Comparison of ENCODE assay signal across 8 mouse cellular contexts in genomic region chr17:84181502-84182310, GRCm38 (mm10). TPM values are rescaled to one million over a fixed set of nuclear protein-coding genes. Genes with fewer than 3 reads are reported as not detected.
DNase-seq lines count a peak whose midpoint lies in the region; ATAC-seq and TF ChIP-seq lines count a peak whose summit lies in the region.

No protein-coding gene starts in this region.

- H3K9ac ChIP-seq in CH12.LX (ENCODE audit: insufficient read depth, low read depth), result peak overlapping the region; percentile 60
- 0 out of 2 replicates have a peak overlapping the region, but pooled peaks have one; percentile 2 for H3K9ac ChIP-seq in embryonic facial prominence, embryonic 12.5 days
- peak overlapping the region; percentile 67 for H3K9ac ChIP-seq in stomach, embryonic 16.5 days (ENCODE audit: low read length)

- intact Hi-C loops in heart, postnatal 14 days (cut with DNase I), result loop anchor here (2.0 kb wide), 1 partner anchor 33 kb away; no protein-coding TSS in a partner anchor

- no peak for ATAC-seq in embryonic facial prominence, embryonic 12.5 days (ENCODE audit: insufficient number of reproducible peaks, insufficient read depth, low FRiP score, low TSS enrichment)
- ATAC-seq in megakaryocyte progenitor cell, adult 5-6 weeks (replicated peaks; ENCODE audit: poor library complexity), result peak; percentile 24
- ATAC-seq in stomach, embryonic 16.5 days (ENCODE audit: insufficient read depth, low FRiP score), result no peak

- TF ChIP-seq RAD21 in CH12.LX (IDR thresholded peaks at IDR 0.05; ENCODE audit: low read depth, low read length), result no peak; the same call in 1 of the 2 replicates

- H3K9me3 ChIP-seq in CH12.LX (replicated peaks; ENCODE audit: low read length), result peaks cover 10% of the 10 kb centered on the region
- H3K9me3 ChIP-seq in embryonic facial prominence, embryonic 12.5 days, result no peaks in the 10 kb centered on the region
- H3K9me3 ChIP-seq in stomach, embryonic 16.5 days (replicated peaks; ENCODE audit: control insufficient read depth, low read length), result no peaks in the 10 kb centered on the region

- H3K27ac ChIP-seq in CH12.LX (ENCODE audit: insufficient read depth, low read depth), result peak overlapping the region; percentile 81
- H3K27ac ChIP-seq in embryonic facial prominence, embryonic 12.5 days, result peak overlapping the region; percentile 95
- H3K27ac ChIP-seq in stomach, embryonic 16.5 days (ENCODE audit: low read length), result peak overlapping the region; percentile 96

- dilution Hi-C loops in CH12.LX (cut with MboI; ENCODE audit: extremely low pct_ligation_motif_present, extremely low pct_unique_long_range_greater_than_20kb, low sequenced_read_pairs), result no loop called here

- H3K36me3 ChIP-seq in CH12.LX (replicated peaks in 1 of 2; ENCODE audit: control insufficient read depth in 1 of 2, insufficient read depth in 1 of 2, low read length in 1 of 2), result peaks cover 0 to 18% of the 10 kb centered on the region in 2 experiments
- peaks cover 16% of the 10 kb centered on the region for H3K36me3 ChIP-seq in embryonic facial prominence, embryonic 12.5 days
- no peaks in the 10 kb centered on the region for H3K36me3 ChIP-seq in stomach, embryonic 16.5 days (ENCODE audit: control insufficient read depth, insufficient read depth, low read length)

- peak; percentile 57 for TF ChIP-seq POLR2A in CH12.LX (IDR thresholded peaks at IDR 0.05; ENCODE audit: low read depth, low read length)

- no peak; a peak in 1 of 4 replicates for TF ChIP-seq CTCF in CH12.LX (conservative IDR thresholded peaks at IDR 0.05 in 1 of 2, IDR thresholded peaks at IDR 0.05 in 1 of 2; ENCODE audit: low read depth in 2 of 2, low read length in 2 of 2)

- no peaks in the 10 kb centered on the region for H3K27me3 ChIP-seq in CH12.LX (replicated peaks)
- H3K27me3 ChIP-seq in embryonic facial prominence, embryonic 12.5 days, result no peaks in the 10 kb centered on the region
- no peaks in the 10 kb centered on the region for H3K27me3 ChIP-seq in stomach, embryonic 16.5 days (ENCODE audit: control insufficient read depth, insufficient read depth, low read length)

- peaks cover 0 to 38% of the 10 kb centered on the region in 2 experiments; a peak in 2 of 4 replicates for H3K4me1 ChIP-seq in CH12.LX (ENCODE audit: control insufficient read depth in 1 of 2, insufficient read depth in 2 of 2)
- peaks cover 39% of the 10 kb centered on the region for H3K4me1 ChIP-seq in embryonic facial prominence, embryonic 12.5 days
- peaks cover 49% of the 10 kb centered on the region for H3K4me1 ChIP-seq in stomach, embryonic 16.5 days (ENCODE audit: control insufficient read depth, insufficient read depth, low read length)

- H3K79me2 ChIP-seq in CH12.LX (replicated peaks; ENCODE audit: control insufficient read depth, extremely low read depth, insufficient read depth, poor library complexity, severe bottlenecking), result peaks cover 17% of the 10 kb centered on the region

- 64% methylated on average over 18 of the region's 18 CpGs for WGBS in embryonic facial prominence, embryonic 12.5 days
- 55% methylated on average over 18 of the region's 18 CpGs for WGBS in stomach, embryonic 16.5 days

- DNase-seq in 3134 (ENCODE audit: extremely low read depth, insufficient read length, low spot score) (peak; percentile 76), CH12.LX (ENCODE audit: extremely low read depth) (peak; percentile 77)
- DNase-seq in heart, postnatal 14 days, result peak; percentile 68 to 72
- peak; percentile 65 to 81 for DNase-seq in kidney, postnatal 36 days
- no peak for DNase-seq in left cerebral cortex, adult 8-10 months (ENCODE audit: low spot score in 2 of 2)

- in situ Hi-C loops in CH12.LX (cut with MboI; ENCODE audit: low pct_ligation_motif_present, low pct_unique_long_range_greater_than_20kb, low sequenced_read_pairs), result loop anchor here (5.0 kb wide), 1 partner anchor 59 kb away; no protein-coding TSS in a partner anchor

- no peak for TF ChIP-seq EP300 in CH12.LX (IDR thresholded peaks at IDR 0.05; ENCODE audit: low read length)

- peak overlapping the region; percentile 60 to 77 (median 62) for H3K4me3 ChIP-seq in CH12.LX (replicated peaks in 1 of 3; ENCODE audit: low read depth in 2 of 3, low read length in 2 of 3, poor library complexity in 1 of 3)
- no peak overlapping the region for H3K4me3 ChIP-seq in embryonic facial prominence, embryonic 12.5 days
- H3K4me3 ChIP-seq in stomach, embryonic 16.5 days (replicated peaks; ENCODE audit: low read length), result no peak overlapping the region

- H3K4me2 ChIP-seq in CH12.LX (ENCODE audit: insufficient read depth, low read depth, poor library complexity, severe bottlenecking), result peak overlapping the region; percentile 96
- peak overlapping the region; percentile 75 for H3K4me2 ChIP-seq in embryonic facial prominence, embryonic 12.5 days (replicated peaks)
- peak overlapping the region; percentile 67 for H3K4me2 ChIP-seq in stomach, embryonic 16.5 days (ENCODE audit: low read depth, low read length)

TF ChIP-seq in CH12.LX, 34 proteins besides CTCF, POLR2A, EP300 and RAD21:
- TF ChIP-seq ZKSCAN1 (IDR thresholded peaks at IDR 0.05; ENCODE audit: borderline replicate concordance, low read depth, low read length) (no peak), UBTF (IDR thresholded peaks at IDR 0.05; ENCODE audit: low read depth, low read length) (no peak), JUND (conservative IDR thresholded peaks at IDR 0.05; ENCODE audit: low read depth, low read length) (no peak), ZNF384 (IDR thresholded peaks at IDR 0.05; ENCODE audit: low read depth, low read length) (no peak), SIN3A (IDR thresholded peaks at IDR 0.05; ENCODE audit: low read length) (peak; percentile 20), RCOR1 (conservative IDR thresholded peaks at IDR 0.05; ENCODE audit: low read depth, low read length) (no peak), MAFK (IDR thresholded peaks at IDR 0.05; ENCODE audit: insufficient replicate concordance, low read length) (no peak), MEF2A (IDR thresholded peaks at IDR 0.05; ENCODE audit: borderline replicate concordance, low read depth, low read length) (no peak), NRF1 (IDR thresholded peaks at IDR 0.05; ENCODE audit: low read depth, low read length) (peak; percentile 85), ZC3H11A (IDR thresholded peaks at IDR 0.05; ENCODE audit: low read depth, low read length) (no peak), HCFC1 (IDR thresholded peaks at IDR 0.05; ENCODE audit: low read depth, low read length) (peak; percentile 31; the same call in 1 of the 2 replicates), TBP (conservative IDR thresholded peaks at IDR 0.05; ENCODE audit: low read depth, low read length) (peak; percentile 68), MAX (IDR thresholded peaks at IDR 0.05; ENCODE audit: low read length) (no peak), BHLHE40 (IDR thresholded peaks at IDR 0.05; ENCODE audit: low read depth, low read length) (peak; percentile 77), MXI1 (IDR thresholded peaks at IDR 0.05; ENCODE audit: low read depth, low read length) (peak; percentile 45), POLR2AphosphoS2 (IDR thresholded peaks at IDR 0.05; ENCODE audit: low read depth, low read length) (no peak), ETS1 (conservative IDR thresholded peaks at IDR 0.05; ENCODE audit: low read depth, low read length) (peak; percentile 56), PAX5 (IDR thresholded peaks at IDR 0.05; ENCODE audit: low read length) (no peak), MYC (IDR thresholded peaks at IDR 0.05; ENCODE audit: low read depth, low read length) (no peak), NELFE (IDR thresholded peaks at IDR 0.05; ENCODE audit: low read depth, low read length) (no peak; the same call in 1 of the 2 replicates), USF2 (conservative IDR thresholded peaks at IDR 0.05; ENCODE audit: low read depth, low read length) (no peak), CHD1 (IDR thresholded peaks at IDR 0.05; ENCODE audit: low read depth, low read length) (no peak; the same call in 1 of the 2 replicates), KAT2A (IDR thresholded peaks at IDR 0.05; ENCODE audit: insufficient replicate concordance, low read length) (no peak), ZMIZ1 (IDR thresholded peaks at IDR 0.05; ENCODE audit: low read depth, low read length) (no peak; the same call in 1 of the 2 replicates), IRF4 (IDR thresholded peaks at IDR 0.05; ENCODE audit: low read depth, low read length) (peak; percentile 45; the same call in 1 of the 2 replicates), SMC3 (IDR thresholded peaks at IDR 0.05; ENCODE audit: low read depth, low read length) (peak; percentile 14; the same call in 1 of the 2 replicates), MAZ (IDR thresholded peaks at IDR 0.05; ENCODE audit: low read depth, low read length) (0 out of 2 replicates have a peak, but pooled peaks have one; percentile 42), TCF12 (IDR thresholded peaks at IDR 0.05; ENCODE audit: low read depth, low read length) (peak; percentile 57), ELF1 (IDR thresholded peaks at IDR 0.05; ENCODE audit: low read depth, low read length) (peak; percentile 90), USF1 (IDR thresholded peaks at IDR 0.05; ENCODE audit: low read depth, low read length) (no peak), CHD2 (IDR thresholded peaks at IDR 0.05; ENCODE audit: low read length) (no peak), GABPA (IDR thresholded peaks at IDR 0.05; ENCODE audit: insufficient replicate concordance, low read depth, low read length) (no peak), E2F4 (IDR thresholded peaks at IDR 0.05; ENCODE audit: insufficient replicate concordance, low read depth, low read length) (no peak), JUN (IDR thresholded peaks at IDR 0.05; ENCODE audit: insufficient read depth, low read depth, low read length) (no peak)

RNA-seq across cellular contexts. Expression of gene Zfp36l2, which starts 6.0 kb away (rescaled TPM):
- total RNA-seq in CH12.LX (2012; rRNA removed) (9.0 and 10.3 TPM in 2 replicates), CH12.LX (2014; rRNA removed) (8.5 and 8.9 TPM in 2 replicates)
- 18.5 and 24.2 TPM in 2 replicates for polyA plus RNA-seq in CH12.LX (2012; ENCODE audit: insufficient read length, low read depth)
- 24.6 and 26.3 TPM in 2 replicates for polyA plus RNA-seq in embryonic facial prominence, embryonic 12.5 days (2016; fragmentation: Nextera tagmentation; extraction: Ambion mirVana)
- 10 to 100 TPM; 30.3 to 33.3 TPM for total RNA-seq in heart, postnatal 14 days (2021)
- total RNA-seq in megakaryocyte progenitor cell, adult 5-6 weeks (2015), result 269 and 286 TPM in 2 replicates
- 98.9 and 112 TPM in 2 replicates for total RNA-seq in megakaryocyte progenitor cell, adult 5-6 weeks (2017)
- polyA plus RNA-seq in stomach, embryonic 16.5 days (2015; fragmentation: Nextera tagmentation; extraction: Ambion mirVana), result 12.7 and 14.5 TPM in 2 replicates
- total RNA-seq in left cerebral cortex, adult 8-10 months (2022), result 10 to 100 TPM; 19.9 to 27.1 (median 24.2) TPM

Comparison
In these comparisons a context has a peak if more than half of its experiments do, and no peak if none do; other contexts are left out.
1. DNase-seq: peak in 3134 (single experiment), CH12.LX (single experiment), heart, postnatal 14 days (2 of 2) and kidney, postnatal 36 days (2 of 2); none in left cerebral cortex, adult 8-10 months (0 of 2).
2. H3K4me3 ChIP-seq: peak in CH12.LX (3 of 3); none in embryonic facial prominence, embryonic 12.5 days (single experiment) and stomach, embryonic 16.5 days (single experiment).
3. H3K9ac ChIP-seq: peak in every context shown above with its lines; median percentile 67 in stomach, embryonic 16.5 days; 60 in CH12.LX; 2 in embryonic facial prominence, embryonic 12.5 days.
4. Peak in every context shown above with its lines, with median percentiles within 50 percentile points of each other: H3K27ac ChIP-seq and H3K4me2 ChIP-seq.